Mouse (Mus musculus) midbrain, embryonic 14.5 days (tissue): ENCODE measurements around the gene Ucn2. TPM values are rescaled to one million over a fixed set of nuclear protein-coding genes. Genes with fewer than 3 reads are reported as not detected.

Experiments
- ATAC-seq: fragments of 200-750 bp; cut with Nextera tagmentation; 2 replicates; pipeline ENCODE4 v1.8.0; 2017; ENCODE audit warnings: moderate number of reproducible peaks, moderate library complexity; ENCODE audit not compliant: low FRiP score, low TSS enrichment
- DNase-seq: peaks from one replicate; pipeline ENCODE4 v3.0.0-alpha.2; 2015
- H3K27ac ChIP-seq: fragments of 300-500 bp; sonication (generic); replicated peaks from 2 replicates; pipeline ENCODE4 v1.5.1; 2014; ENCODE audit warnings: mild to moderate bottlenecking, low read depth, low read length, moderate library complexity
- H3K27me3 ChIP-seq: fragments of 300-500 bp; sonication (generic); 2 replicates; pipeline ENCODE4 v1.6.1; 2014; ENCODE audit warnings: low read length, control low read depth, mixed read lengths; ENCODE audit not compliant: control insufficient read depth, insufficient read depth
- H3K36me3 ChIP-seq: fragments of 300-500 bp; sonication (generic); 2 replicates; pipeline ENCODE4 v1.6.1; 2014; ENCODE audit warnings: low read length, control low read depth; ENCODE audit not compliant: control insufficient read depth, insufficient read depth
- H3K4me1 ChIP-seq: fragments of 300-500 bp; sonication (generic); 2 replicates; pipeline ENCODE4 v1.6.1; 2014; ENCODE audit warnings: mild to moderate bottlenecking, antibody characterized with exemption, low read length, control low read depth; ENCODE audit not compliant: control insufficient read depth, insufficient read depth
- H3K4me2 ChIP-seq: fragments of 300-500 bp; sonication (generic); 2 replicates; pipeline ENCODE4 v1.6.1; 2014; ENCODE audit warnings: mild to moderate bottlenecking, low read length, moderate library complexity
- H3K4me3 ChIP-seq: fragments of 300-500 bp; sonication (generic); replicated peaks from 2 replicates; pipeline ENCODE4 v1.5.1; 2014; ENCODE audit warnings: low read depth, low read length
- H3K9ac ChIP-seq: fragments of 300-500 bp; sonication (generic); replicated peaks from 2 replicates; pipeline ENCODE4 v1.6.1; 2014; ENCODE audit warnings: mild to moderate bottlenecking, low read length, moderate library complexity
- H3K9me3 ChIP-seq: fragments of 300-500 bp; sonication (generic); 2 replicates; pipeline ENCODE4 v1.6.1; 2016; ENCODE audit warnings: low read length, control low read depth, mixed read lengths; ENCODE audit not compliant: control insufficient read depth
- WGBS: fragments of 180-500 bp; shearing (Covaris S2); extraction: QIAGEN DNeasy Blood & Tissue Kit; methylation state at CpG from one replicate; pipeline ENCODE4 v1.1.7; 2014; 5-methylcytosine and 5-hydroxymethylcytosine counted together
- polyA plus RNA-seq: library from polyadenylated mRNA; unstranded; fragments of >200 nt; fragmentation: Nextera tagmentation; extraction: Ambion mirVana; gene quantifications from 2 replicates; pipeline ENCODE4 v1.2.1, GENCODE M21; 2014

Gene Ucn2
- polyA plus RNA-seq, 1 experiment from 2014 or later: not detected

- 85% methylated on average over 4 of the region's 4 CpGs for WGBS
- Histone ChIP-seq H3K4me3 (no peak overlapping the region), H3K9ac (no peak overlapping the region), H3K27ac (no peak overlapping the region), H3K36me3 (no peaks in the 10 kb centered on the region), H3K27me3 (no peaks in the 10 kb centered on the region), H3K4me2 (no peak overlapping the region), H3K4me1 (peaks cover 17% of the 10 kb centered on the region), H3K9me3 (no peaks in the 10 kb centered on the region)
- ATAC-seq: no peak
- no peak for DNase-seq
Observed at GRCm38 (mm10) chr9:108989802-108990461, 4.1 kb downstream of the Ucn2 start.

- ATAC-seq (no peak), DNase-seq (no peak)
- H3K36me3 ChIP-seq: no peaks in the 10 kb centered on the region
- H3K9me3 ChIP-seq: no peaks in the 10 kb centered on the region
- H3K9ac ChIP-seq: no peak overlapping the region
- no peaks in the 10 kb centered on the region for H3K27me3 ChIP-seq
- H3K4me1 ChIP-seq: peaks cover 18% of the 10 kb centered on the region
- no peak overlapping the region for H3K27ac ChIP-seq
- no peak overlapping the region for H3K4me3 ChIP-seq
- 85% methylated on average over 7 of the region's 7 CpGs for WGBS
- no peak overlapping the region for H3K4me2 ChIP-seq
Observed at GRCm38 (mm10) chr9:108990462-108990820, 4.6 kb downstream of the Ucn2 start.

GRCm38 (mm10) chr9:108991428-108992084, 5.7 kb downstream of the Ucn2 start, which contains the start of gene Pfkfb4:
Gene Pfkfb4 (plus strand): TSS chr9:108991778.
- H3K9ac ChIP-seq: peak within 1 kb of the TSS; percentile 69
- DNase-seq (peak; percentile 99), ATAC-seq (peak; percentile 96)
- H3K27ac ChIP-seq: peak within 1 kb of the TSS; percentile 81
- no peaks in the 10 kb centered on the region for H3K36me3 ChIP-seq
- peak within 1 kb of the TSS; percentile 59 for H3K4me3 ChIP-seq
- no peaks in the 10 kb centered on the region for H3K9me3 ChIP-seq
- H3K27me3 ChIP-seq: no peaks in the 10 kb centered on the region
- H3K4me1 ChIP-seq: peaks cover 20% of the 10 kb centered on the region
- peak within 1 kb of the TSS; percentile 74 for H3K4me2 ChIP-seq
- 2% methylated on average over 31 of the region's 31 CpGs for WGBS

- ATAC-seq (peak; percentile 31; the same call in 1 of the 2 replicates), DNase-seq (no peak)
- Histone ChIP-seq H3K36me3 (no peaks in the 10 kb centered on the region), H3K27me3 (no peaks in the 10 kb centered on the region), H3K9me3 (no peaks in the 10 kb centered on the region), H3K4me1 (peaks cover 20% of the 10 kb centered on the region), H3K27ac (peak overlapping the region; percentile 78), H3K4me3 (peak overlapping the region; percentile 59), H3K9ac (peak overlapping the region; percentile 69), H3K4me2 (peak overlapping the region; percentile 74)
- 10% methylated on average over 18 of the region's 18 CpGs for WGBS
Observed at GRCm38 (mm10) chr9:108992085-108992469, 6.3 kb downstream of the Ucn2 start.

GRCm38 (mm10) chr9:108992620-108993361, 7.0 kb downstream of the Ucn2 start:
- no peak overlapping the region; the same call in 1 of the 2 replicates for H3K9ac ChIP-seq
- ATAC-seq: no peak
- H3K4me2 ChIP-seq: peak overlapping the region; percentile 74
- H3K27me3 ChIP-seq: no peaks in the 10 kb centered on the region
- H3K4me3 ChIP-seq: peak overlapping the region; percentile 59
- WGBS: 90% methylated on average over 9 of the region's 9 CpGs
- H3K27ac ChIP-seq: 0 out of 2 replicates have a peak overlapping the region, but pooled peaks have one; percentile 78
- no peaks in the 10 kb centered on the region for H3K9me3 ChIP-seq
- peaks cover 20% of the 10 kb centered on the region for H3K4me1 ChIP-seq
- no peaks in the 10 kb centered on the region for H3K36me3 ChIP-seq
- DNase-seq: no peak

GRCm38 (mm10) chr9:108996411-108996810, 10.6 kb downstream of the Ucn2 start:
- peaks cover 13% of the 10 kb centered on the region for H3K4me1 ChIP-seq
- H3K9ac ChIP-seq: no peak overlapping the region
- no peaks in the 10 kb centered on the region for H3K9me3 ChIP-seq
- ATAC-seq: no peak
- H3K4me3 ChIP-seq: no peak overlapping the region
- H3K4me2 ChIP-seq: no peak overlapping the region
- 81% methylated on average over 9 of the region's 9 CpGs for WGBS
- no peak overlapping the region for H3K27ac ChIP-seq
- 0 out of 2 replicates have a peak, but pooled peaks cover 3% of the 10 kb centered on the region for H3K36me3 ChIP-seq
- no peaks in the 10 kb centered on the region for H3K27me3 ChIP-seq
- no peak for DNase-seq

GRCm38 (mm10) chr9:108998287-108999166, 12.7 kb downstream of the Ucn2 start:
- Histone ChIP-seq H3K27me3 (no peaks in the 10 kb centered on the region), H3K27ac (0 out of 2 replicates have a peak overlapping the region, but pooled peaks have one; percentile 5), H3K9me3 (no peaks in the 10 kb centered on the region), H3K9ac (no peak overlapping the region), H3K36me3 (peaks cover 7% of the 10 kb centered on the region; the same call in 1 of the 2 replicates), H3K4me1 (0 out of 2 replicates have a peak, but pooled peaks cover 3% of the 10 kb centered on the region), H3K4me2 (no peak overlapping the region), H3K4me3 (no peak overlapping the region)
- ATAC-seq: no peak
- peak; percentile 9 for DNase-seq
- 76% methylated on average over 19 of the region's 19 CpGs for WGBS

- Histone ChIP-seq H3K4me2 (no peak overlapping the region), H3K4me3 (no peak overlapping the region), H3K9me3 (no peaks in the 10 kb centered on the region), H3K9ac (no peak overlapping the region), H3K27ac (no peak overlapping the region), H3K36me3 (peaks cover 7% of the 10 kb centered on the region; the same call in 1 of the 2 replicates), H3K27me3 (no peaks in the 10 kb centered on the region), H3K4me1 (0 out of 2 replicates have a peak, but pooled peaks cover 3% of the 10 kb centered on the region)
- 83% methylated on average over 4 of the region's 4 CpGs for WGBS
- ATAC-seq (no peak), DNase-seq (no peak)
Observed at GRCm38 (mm10) chr9:108999167-108999526, 13.3 kb downstream of the Ucn2 start.
